Mouse (Mus musculus) CH12.LX (cell line): ENCODE measurements around the gene Pla2g2e. TPM values are rescaled to one million over a fixed set of nuclear protein-coding genes. Genes with fewer than 3 reads are reported as not detected.

ENCODE experiments used
- DNase-seq: peaks from one replicate; pipeline ENCODE4 v3.0.0-alpha.2; 2013; ENCODE audit errors: extremely low read depth
- H3K27ac ChIP-seq: 2 replicates; pipeline ENCODE4 v1.5.1; 2012; ENCODE audit warnings: low read depth, mild to moderate bottlenecking, control low read depth, moderate library complexity; ENCODE audit not compliant: insufficient read depth
- H3K27me3 ChIP-seq: replicated peaks from 2 replicates; pipeline ENCODE3; 2012; ENCODE audit warnings: inconsistent platforms
- H3K36me3 ChIP-seq, 2 experiments: replicated peaks in 1 of 2; 2 replicates each; pipeline versions ENCODE3 to v1.6.1; 2012; ENCODE audit warnings: inconsistent platforms in 1 of 2, low read length in 1 of 2, mild to moderate bottlenecking in 1 of 2, mixed read lengths in 1 of 2, moderate library complexity in 1 of 2; ENCODE audit not compliant: control insufficient read depth in 1 of 2, insufficient read depth in 1 of 2
- H3K4me1 ChIP-seq, 2 experiments: 2 replicates each; pipeline ENCODE4 v1.6.1; 2012; ENCODE audit warnings: inconsistent platforms in 1 of 2, moderate library complexity in 1 of 2; ENCODE audit not compliant: insufficient read depth in 2 of 2, control insufficient read depth in 1 of 2
- H3K4me2 ChIP-seq: 2 replicates; pipeline ENCODE4 v1.6.1; 2012; ENCODE audit warnings: low read depth, mild to moderate bottlenecking, control low read depth; ENCODE audit not compliant: poor library complexity, insufficient read depth, severe bottlenecking
- H3K4me3 ChIP-seq, 3 experiments: fragments of 150-350 bp in 1 of 3; sonication (generic) in 1 of 3; replicated peaks in 1 of 3; 2 replicates each; pipeline versions ENCODE3 to v1.5.1; 2011 to 2012; ENCODE audit warnings: low read depth in 2 of 3, low read length in 2 of 3, mild to moderate bottlenecking in 2 of 3, moderate library complexity in 2 of 3, control low read depth in 1 of 3, improper control_type of control experiment in 1 of 3, inconsistent platforms in 1 of 3, mixed read lengths in 1 of 3; ENCODE audit not compliant: poor library complexity in 1 of 3
- H3K79me2 ChIP-seq: replicated peaks from 2 replicates; pipeline ENCODE4 v1.6.1; 2012; ENCODE audit warnings: mild to moderate bottlenecking, moderate library complexity; ENCODE audit not compliant: control insufficient read depth, poor library complexity, insufficient read depth, severe bottlenecking; ENCODE audit errors: extremely low read depth
- H3K9ac ChIP-seq: 2 replicates; pipeline ENCODE4 v1.6.1; 2012; ENCODE audit warnings: low read depth, mild to moderate bottlenecking, control low read depth, moderate library complexity; ENCODE audit not compliant: insufficient read depth
- H3K9me3 ChIP-seq: replicated peaks from 2 replicates; pipeline ENCODE3; 2012; ENCODE audit warnings: low read length, inconsistent platforms, mixed read lengths
- BHLHE40 ChIP-seq: IDR thresholded peaks from 2 replicates; pipeline ENCODE4 v1.6.1; 2011; ENCODE audit warnings: mild to moderate bottlenecking, low read depth, low read length, improper control_type of control experiment
- CHD1 ChIP-seq: IDR thresholded peaks from 2 replicates; pipeline ENCODE4 v1.6.1; 2012; ENCODE audit warnings: low read depth, low read length, improper control_type of control experiment, inconsistent platforms
- CTCF ChIP-seq, 2 experiments: IDR thresholded peaks in 1 of 2; conservative IDR thresholded peaks in 1 of 2; 2 replicates each; pipeline ENCODE4 v1.5.1; 2011 to 2012; ENCODE audit warnings: low read depth in 2 of 2, low read length in 2 of 2, improper control_type of control experiment in 1 of 2, inconsistent platforms in 1 of 2, mild to moderate bottlenecking in 1 of 2, moderate library complexity in 1 of 2
- ELF1 ChIP-seq: IDR thresholded peaks from 2 replicates; pipeline ENCODE4 v1.6.1; 2014; ENCODE audit warnings: low read depth, mild to moderate bottlenecking, inconsistent platforms, low read length, improper control_type of control experiment
- ETS1 ChIP-seq: conservative IDR thresholded peaks from 2 replicates; pipeline ENCODE4 v1.6.1; 2012; ENCODE audit warnings: low read depth, mild to moderate bottlenecking, inconsistent platforms, low read length, improper control_type of control experiment, moderate library complexity
- GABPA ChIP-seq: IDR thresholded peaks from 2 replicates; pipeline ENCODE4 v1.6.1; 2012; ENCODE audit warnings: low read depth, low read length, improper control_type of control experiment, inconsistent platforms; ENCODE audit not compliant: insufficient replicate concordance
- IRF4 ChIP-seq: IDR thresholded peaks from 2 replicates; pipeline ENCODE4 v1.6.1; 2014; ENCODE audit warnings: low read depth, mild to moderate bottlenecking, inconsistent platforms, low read length, improper control_type of control experiment
- KAT2A ChIP-seq: IDR thresholded peaks from 2 replicates; pipeline ENCODE4 v1.6.1; 2012; ENCODE audit warnings: low read length, improper control_type of control experiment, inconsistent platforms; ENCODE audit not compliant: insufficient replicate concordance
- MAFK ChIP-seq: IDR thresholded peaks from 2 replicates; pipeline ENCODE4 v1.6.1; 2011; ENCODE audit warnings: low read length, improper control_type of control experiment; ENCODE audit not compliant: insufficient replicate concordance
- MAX ChIP-seq: IDR thresholded peaks from 2 replicates; pipeline ENCODE4 v1.6.1; 2011; ENCODE audit warnings: low read length, improper control_type of control experiment
- MEF2A ChIP-seq: IDR thresholded peaks from 2 replicates; pipeline ENCODE4 v1.6.1; 2014; ENCODE audit warnings: low read depth, mild to moderate bottlenecking, inconsistent platforms, low read length, improper control_type of control experiment, borderline replicate concordance
- MXI1 ChIP-seq: IDR thresholded peaks from 2 replicates; pipeline ENCODE4 v1.6.1; 2011; ENCODE audit warnings: mild to moderate bottlenecking, low read depth, low read length, improper control_type of control experiment
- MYC ChIP-seq: IDR thresholded peaks from 2 replicates; pipeline ENCODE4 v1.6.1; 2011; ENCODE audit warnings: low read depth, mild to moderate bottlenecking, improper control_type of control experiment, low read length
- NELFE ChIP-seq: IDR thresholded peaks from 2 replicates; pipeline ENCODE4 v1.6.1; 2011; ENCODE audit warnings: low read depth, low read length, improper control_type of control experiment
- NRF1 ChIP-seq: IDR thresholded peaks from 2 replicates; pipeline ENCODE4 v1.6.1; 2014; ENCODE audit warnings: low read depth, mild to moderate bottlenecking, inconsistent platforms, low read length, improper control_type of control experiment, moderate library complexity
- POLR2AphosphoS2 ChIP-seq: IDR thresholded peaks from 2 replicates; pipeline ENCODE4 v1.6.1; 2011; ENCODE audit warnings: low read depth, low read length, improper control_type of control experiment
- RAD21 ChIP-seq: IDR thresholded peaks from 2 replicates; pipeline ENCODE4 v1.6.1; 2011; ENCODE audit warnings: low read depth, mild to moderate bottlenecking, low read length, improper control_type of control experiment, moderate library complexity
- RCOR1 ChIP-seq: conservative IDR thresholded peaks from 2 replicates; pipeline ENCODE4 v1.6.1; 2012; ENCODE audit warnings: low read depth, mild to moderate bottlenecking, inconsistent platforms, low read length, improper control_type of control experiment
- SIN3A ChIP-seq: IDR thresholded peaks from 2 replicates; pipeline ENCODE4 v1.6.1; 2012; ENCODE audit warnings: low read length, improper control_type of control experiment, inconsistent platforms
- SMC3 ChIP-seq: IDR thresholded peaks from 2 replicates; pipeline ENCODE4 v1.6.1; 2011; ENCODE audit warnings: low read depth, low read length, improper control_type of control experiment
- TCF12 ChIP-seq: IDR thresholded peaks from 2 replicates; pipeline ENCODE4 v1.6.1; 2014; ENCODE audit warnings: low read depth, mild to moderate bottlenecking, inconsistent platforms, low read length, improper control_type of control experiment
- UBTF ChIP-seq: IDR thresholded peaks from 2 replicates; pipeline ENCODE4 v1.6.1; 2012; ENCODE audit warnings: low read depth, mild to moderate bottlenecking, inconsistent platforms, low read length, improper control_type of control experiment, moderate library complexity
- ZC3H11A ChIP-seq: IDR thresholded peaks from 2 replicates; pipeline ENCODE4 v1.6.1; 2012; ENCODE audit warnings: low read depth, mild to moderate bottlenecking, inconsistent platforms, low read length, improper control_type of control experiment
- ZNF384 ChIP-seq: IDR thresholded peaks from 2 replicates; pipeline ENCODE4 v1.6.1; 2012; ENCODE audit warnings: low read depth, low read length, improper control_type of control experiment, inconsistent platforms
- dilution Hi-C: fragments of 300-500 bp; cut with MboI; formaldehyde crosslinking; loops from 2 replicates; pipeline ENCODE4 v1.14.3; 2020; ENCODE audit warnings: low sequenced_read_pairs; ENCODE audit not compliant: extremely low pct_unique_long_range_greater_than_20kb, extremely low pct_ligation_motif_present
- in situ Hi-C: fragments of 300-500 bp; cut with MboI; formaldehyde crosslinking; loops from 3 replicates; pipeline ENCODE4 v1.14.3; 2019; ENCODE audit warnings: low sequenced_read_pairs, low pct_ligation_motif_present, low pct_unique_long_range_greater_than_20kb, mixed read lengths
- polyA plus RNA-seq: library from polyadenylated mRNA; unstranded; fragments of >175 nt; gene quantifications from 2 replicates; pipeline ENCODE4 v1.2.1, GENCODE M21; 2012; ENCODE audit warnings: low read depth; ENCODE audit not compliant: insufficient read length
- total RNA-seq, 2 experiments: library from RNA; depleted of rRNA; stranded (reverse); fragments of 300-350 nt in 1 of 2; fragments of >200 nt in 1 of 2; gene quantifications; 2 replicates each; pipeline ENCODE4 v1.2.3; 2012 to 2014

Gene Pla2g2e
- total and polyA plus RNA-seq, 3 experiments, result 0.30 TPM; not detected in 2

DNA sequence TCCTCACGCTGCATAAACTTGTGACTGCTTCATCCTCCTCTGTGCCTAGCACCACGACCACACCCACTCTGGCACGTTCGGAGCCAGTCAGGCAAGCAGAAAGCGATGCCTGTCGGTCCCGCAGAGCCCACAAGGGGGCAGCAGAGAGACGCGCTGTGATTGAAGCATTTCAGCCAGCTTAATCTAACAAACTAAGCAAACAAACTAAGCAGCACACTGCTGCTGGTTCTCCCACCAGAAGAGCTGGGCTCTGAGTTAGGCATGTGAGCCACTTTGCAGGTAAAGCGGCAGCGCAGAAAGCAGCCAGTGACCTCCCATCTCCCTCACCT, 44.4 kb downstream of the Pla2g2e start:
- Histone ChIP-seq H3K9ac (no peak overlapping the region), H3K36me3 (no peaks in the 10 kb centered on the region), H3K4me2 (0 out of 2 replicates have a peak overlapping the region, but pooled peaks have one; percentile 8), H3K4me1 (peaks cover 3 to 10% of the 10 kb centered on the region in 2 experiments; a peak in 3 of 4 replicates), H3K9me3 (peaks cover 6% of the 10 kb centered on the region), H3K79me2 (no peaks in the 10 kb centered on the region), H3K4me3 (no peak overlapping the region), H3K27ac (no peak overlapping the region), H3K27me3 (peaks cover 13% of the 10 kb centered on the region)
- dilution Hi-C loops, result no loop called here
- in situ Hi-C loops, result loop anchor here (10.0 kb wide), 1 partner anchor 153 kb away; the partner anchor contains the start of gene Htr6
- DNase-seq, result peak; percentile 87
- peak; percentile 40; the same call in 1 of the 2 replicates for TF ChIP-seq NELFE
- TF ChIP-seq RAD21, result peak; percentile 95
- no peak for TF ChIP-seq GABPA
- TF ChIP-seq MEF2A, result 0 out of 2 replicates have a peak, but pooled peaks have one; percentile 35
- 0 out of 2 replicates have a peak, but pooled peaks have one; percentile 11 for TF ChIP-seq NRF1
- TF ChIP-seq MAX, result no peak
- TF ChIP-seq ZNF384, result no peak
- TF ChIP-seq KAT2A, result no peak
- peak; percentile 22; the same call in 1 of the 2 replicates for TF ChIP-seq IRF4
- TF ChIP-seq BHLHE40, result peak; percentile 95
- peak; percentile 95 to 97 for TF ChIP-seq CTCF (conservative IDR thresholded peaks at IDR 0.05 in 1 of 2, IDR thresholded peaks at IDR 0.05 in 1 of 2; ENCODE audit: low read depth in 2 of 2, low read length in 2 of 2)
- TF ChIP-seq MXI1, result peak; percentile 72; the same call in 1 of the 2 replicates
- TF ChIP-seq MYC, result 0 out of 2 replicates have a peak, but pooled peaks have one; percentile 12
- TF ChIP-seq ZC3H11A, result peak; percentile 70
- TF ChIP-seq SMC3, result peak; percentile 95
- 0 out of 2 replicates have a peak, but pooled peaks have one; percentile 27 for TF ChIP-seq SIN3A
- peak; percentile 29; the same call in 1 of the 2 replicates for TF ChIP-seq ELF1
- no peak for TF ChIP-seq TCF12
- TF ChIP-seq CHD1, result no peak
- no peak for TF ChIP-seq UBTF

- H3K9me3 ChIP-seq, result no peaks in the 10 kb centered on the region
- H3K9ac ChIP-seq, result no peak overlapping the region
- DNase-seq, result no peak
- no peaks in the 10 kb centered on the region for H3K79me2 ChIP-seq
- no peaks in the 10 kb centered on the region for H3K36me3 ChIP-seq
- in situ Hi-C loops, result loop anchor here (10.0 kb wide), 1 partner anchor 149 kb away; the partner anchor contains the start of gene Htr6
- no peak overlapping the region for H3K4me3 ChIP-seq
- H3K27me3 ChIP-seq, result peaks cover 3% of the 10 kb centered on the region
- no peak overlapping the region for H3K4me2 ChIP-seq
- peaks cover 9 to 17% of the 10 kb centered on the region in 2 experiments for H3K4me1 ChIP-seq
- TF ChIP-seq MAFK, result no peak
- no peak for TF ChIP-seq RCOR1
- TF ChIP-seq POLR2AphosphoS2, result no peak
- no peak for TF ChIP-seq ETS1
- dilution Hi-C loops, result no loop called here
- H3K27ac ChIP-seq, result no peak overlapping the region
These were observed 47.8 kb downstream of the Pla2g2e start for GRCm38 (mm10) chr4:138925561-138925960.
